Mouse (Mus musculus): ENCODE measurements at regions not wholly inside any gene's neighbourhood (a gene's known extent, or its start where the extent isn't known, plus 50 kb on each side); places are given as distances from the start of the nearest gene placed in this dataset.

GRCm38 (mm10) chr11:89142527-89143154, 69.0 kb downstream of the Gm525 start:
- TF ChIP-seq CTCF (IDR thresholded peaks at IDR 0.05; ENCODE audit: borderline replicate concordance, extremely low read depth, insufficient read depth, insufficient read length) (no peak), POLR2A (IDR thresholded peaks at IDR 0.05; ENCODE audit: borderline replicate concordance, extremely low read depth, insufficient read depth, insufficient read length, poor library complexity, severe bottlenecking) (no peak)

All from brain, embryonic 14.5 days (tissue).